Mouse (Mus musculus): ENCODE measurements at regions not wholly inside any gene's neighbourhood (a gene's known extent, or its start where the extent isn't known, plus 50 kb on each side); places are given as distances from the start of the nearest gene placed in this dataset.

DNA sequence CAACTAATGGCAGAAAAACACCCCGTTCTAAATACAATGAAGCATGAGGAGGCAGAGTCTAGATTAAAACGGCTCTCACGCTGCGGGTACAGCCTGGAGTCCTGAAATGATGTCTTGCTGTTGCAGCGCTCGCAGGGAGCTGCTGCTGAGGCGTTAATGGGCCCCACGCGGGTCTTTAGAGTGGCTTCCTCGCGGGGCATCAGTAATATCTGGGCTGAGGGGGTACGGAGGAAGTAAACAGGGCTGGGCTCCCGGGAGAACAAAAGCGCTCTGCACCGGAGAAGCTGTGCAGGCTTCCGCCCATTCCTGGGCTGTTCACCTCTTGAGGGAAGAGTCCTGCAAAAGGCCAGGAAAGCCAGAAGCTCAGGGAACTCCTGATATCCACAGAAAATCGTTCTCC lies 135.4 kb downstream of the Rps29 start:
- H3K9ac ChIP-seq (ENCODE audit: insufficient read depth, low read depth, low read length, poor library complexity, severe bottlenecking): no peak overlapping the region
- peaks cover 0 to 2% of the 10 kb centered on the region in 2 experiments; a peak in 1 of 4 replicates for H3K4me1 ChIP-seq (ENCODE audit: control insufficient read depth in 2 of 2, insufficient read depth in 2 of 2, low read length in 2 of 2, poor library complexity in 1 of 2)
- TF ChIP-seq CHD2 (IDR thresholded peaks at IDR 0.05; ENCODE audit: low read depth, low read length): no peak
- TF ChIP-seq ZNF384 (IDR thresholded peaks at IDR 0.05; ENCODE audit: low read depth, low read length): no peak
- no peak for TF ChIP-seq ZC3H11A (IDR thresholded peaks at IDR 0.05; ENCODE audit: borderline replicate concordance, low read depth, low read length)
- TF ChIP-seq HCFC1 (IDR thresholded peaks at IDR 0.05; ENCODE audit: borderline replicate concordance, insufficient read depth, low read length): no peak
- no peak for TF ChIP-seq MAFK (IDR thresholded peaks at IDR 0.05; ENCODE audit: insufficient read depth, low read depth, low read length)
- no peaks in the 10 kb centered on the region for H3K36me3 ChIP-seq (ENCODE audit: control insufficient read depth, insufficient read depth, low read length, poor library complexity, severe bottlenecking)
- no peak overlapping the region for H3K27ac ChIP-seq (ENCODE audit: insufficient read depth, low read depth, low read length, poor library complexity, severe bottlenecking)
- no peak overlapping the region for H3K4me3 ChIP-seq (ENCODE audit: insufficient read depth in 1 of 2, low read depth in 1 of 2, low read length in 2 of 2, poor library complexity in 1 of 2, severe bottlenecking in 1 of 2)
- in situ Hi-C loops (cut with MboI; ENCODE audit: low sequenced_read_pairs in 2 of 2, unreplicated experiment in 2 of 2): no loop called here
- H3K9me3 ChIP-seq (ENCODE audit: control insufficient read depth, insufficient read depth, low read depth, low read length): no peaks in the 10 kb centered on the region
- DNase-seq (ENCODE audit: low read depth, low spot score): no peak

DNA sequence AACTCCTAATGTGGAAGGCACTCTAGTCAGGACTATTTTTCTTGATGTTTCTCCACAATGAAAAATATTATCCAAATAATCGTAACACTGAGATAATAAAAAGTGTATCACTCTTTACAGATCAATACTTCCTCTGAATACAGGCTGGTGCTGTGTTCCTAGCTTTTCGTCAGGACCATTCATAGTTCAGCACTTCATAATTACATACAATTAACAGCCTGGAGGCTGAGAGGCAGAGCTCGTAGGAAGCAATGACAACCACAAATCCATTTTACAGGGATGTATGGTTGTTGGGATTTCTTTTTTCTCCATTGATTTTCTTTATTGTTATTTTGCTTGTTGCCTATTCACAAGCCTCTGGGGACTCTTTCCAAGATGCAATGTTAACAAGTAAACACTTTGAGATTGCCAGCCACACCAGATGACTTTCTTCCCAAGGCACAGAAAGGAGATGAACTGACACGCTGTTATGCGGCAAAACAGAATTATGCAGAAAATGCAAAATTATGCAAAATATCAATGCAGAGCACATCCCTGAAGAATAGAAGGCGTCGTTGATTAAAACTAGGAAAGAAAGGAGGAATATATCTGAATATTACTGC lies 142.2 kb downstream of the Rps29 start:
- no peak for TF ChIP-seq ZC3H11A (IDR thresholded peaks at IDR 0.05; ENCODE audit: borderline replicate concordance, low read depth, low read length)
- no peak overlapping the region for H3K9ac ChIP-seq (ENCODE audit: insufficient read depth, low read depth, low read length, poor library complexity, severe bottlenecking)
- H3K9me3 ChIP-seq (ENCODE audit: control insufficient read depth, insufficient read depth, low read depth, low read length): no peaks in the 10 kb centered on the region
- H3K27ac ChIP-seq (ENCODE audit: insufficient read depth, low read depth, low read length, poor library complexity, severe bottlenecking): no peak overlapping the region
- no peaks in the 10 kb centered on the region for H3K4me1 ChIP-seq (ENCODE audit: control insufficient read depth in 2 of 2, insufficient read depth in 2 of 2, low read length in 2 of 2, poor library complexity in 1 of 2)
- H3K36me3 ChIP-seq (ENCODE audit: control insufficient read depth, insufficient read depth, low read length, poor library complexity, severe bottlenecking): no peaks in the 10 kb centered on the region
- H3K4me3 ChIP-seq (ENCODE audit: insufficient read depth in 1 of 2, low read depth in 1 of 2, low read length in 2 of 2, poor library complexity in 1 of 2, severe bottlenecking in 1 of 2): no peak overlapping the region
- in situ Hi-C loops (cut with MboI; ENCODE audit: low sequenced_read_pairs in 2 of 2, unreplicated experiment in 2 of 2): no loop called here
- DNase-seq (ENCODE audit: low read depth, low spot score): no peak

DNA sequence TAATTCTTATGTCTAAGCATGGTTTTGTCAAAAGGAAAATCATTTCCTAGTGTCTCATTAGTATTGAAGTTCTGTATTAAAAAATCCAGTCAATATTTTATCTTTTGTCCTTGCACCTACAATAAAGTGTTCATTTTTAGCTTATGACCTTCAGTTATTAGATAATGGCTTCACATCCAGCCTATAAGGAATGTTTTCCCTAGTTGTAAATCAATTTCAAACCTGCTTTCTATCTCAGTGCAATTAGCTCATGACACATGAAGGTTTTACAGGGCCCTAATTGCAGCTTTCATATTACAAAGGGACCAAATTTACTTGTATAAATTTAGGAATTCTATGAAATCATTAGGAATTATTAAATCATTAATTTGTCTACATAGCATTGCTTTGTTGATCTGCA lies 153.8 kb downstream of the Rps29 start:
- no peak overlapping the region for H3K27ac ChIP-seq (ENCODE audit: insufficient read depth, low read depth, low read length, poor library complexity, severe bottlenecking)
- H3K4me1 ChIP-seq (ENCODE audit: control insufficient read depth in 2 of 2, insufficient read depth in 2 of 2, low read length in 2 of 2, poor library complexity in 1 of 2): no peaks in the 10 kb centered on the region
- in situ Hi-C loops (cut with MboI; ENCODE audit: low sequenced_read_pairs in 2 of 2, unreplicated experiment in 2 of 2): no loop called here
- no peak overlapping the region for H3K9ac ChIP-seq (ENCODE audit: insufficient read depth, low read depth, low read length, poor library complexity, severe bottlenecking)
- TF ChIP-seq HCFC1 (IDR thresholded peaks at IDR 0.05; ENCODE audit: borderline replicate concordance, insufficient read depth, low read length) (no peak), CHD2 (IDR thresholded peaks at IDR 0.05; ENCODE audit: low read depth, low read length) (no peak), ZC3H11A (IDR thresholded peaks at IDR 0.05; ENCODE audit: borderline replicate concordance, low read depth, low read length) (no peak), ZNF384 (IDR thresholded peaks at IDR 0.05; ENCODE audit: low read depth, low read length) (no peak), MAFK (IDR thresholded peaks at IDR 0.05; ENCODE audit: insufficient read depth, low read depth, low read length) (no peak)
- H3K4me3 ChIP-seq (ENCODE audit: insufficient read depth in 1 of 2, low read depth in 1 of 2, low read length in 2 of 2, poor library complexity in 1 of 2, severe bottlenecking in 1 of 2): no peak overlapping the region
- no peaks in the 10 kb centered on the region for H3K36me3 ChIP-seq (ENCODE audit: control insufficient read depth, insufficient read depth, low read length, poor library complexity, severe bottlenecking)
- H3K9me3 ChIP-seq (ENCODE audit: control insufficient read depth, insufficient read depth, low read depth, low read length): no peaks in the 10 kb centered on the region
- no peak for DNase-seq (ENCODE audit: low read depth, low spot score)

DNA sequence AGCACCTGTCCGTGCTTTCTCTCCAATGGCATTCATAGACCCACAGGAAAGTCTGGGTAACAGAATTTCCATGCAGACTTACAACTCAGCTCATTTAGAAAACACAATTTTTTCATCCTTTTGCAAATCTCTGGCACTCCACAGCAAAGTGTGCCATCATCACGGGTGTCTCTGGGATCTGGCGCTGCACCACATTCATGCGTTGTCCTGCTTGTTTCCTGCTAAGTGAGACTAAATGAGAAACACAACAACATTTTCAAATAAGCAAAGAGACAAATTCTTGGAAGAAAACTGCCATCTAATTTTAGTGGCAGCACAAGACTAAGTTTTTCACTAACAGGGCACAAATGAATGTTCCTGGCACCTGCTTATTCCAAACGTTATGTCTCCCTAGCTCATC lies 156.9 kb downstream of the Rps29 start:
- no peak overlapping the region for H3K4me3 ChIP-seq (ENCODE audit: insufficient read depth in 1 of 2, low read depth in 1 of 2, low read length in 2 of 2, poor library complexity in 1 of 2, severe bottlenecking in 1 of 2)
- no peak overlapping the region for H3K27ac ChIP-seq (ENCODE audit: insufficient read depth, low read depth, low read length, poor library complexity, severe bottlenecking)
- no peaks in the 10 kb centered on the region for H3K9me3 ChIP-seq (ENCODE audit: control insufficient read depth, insufficient read depth, low read depth, low read length)
- TF ChIP-seq CHD2 (IDR thresholded peaks at IDR 0.05; ENCODE audit: low read depth, low read length) (no peak), ZC3H11A (IDR thresholded peaks at IDR 0.05; ENCODE audit: borderline replicate concordance, low read depth, low read length) (no peak), HCFC1 (IDR thresholded peaks at IDR 0.05; ENCODE audit: borderline replicate concordance, insufficient read depth, low read length) (no peak), ZNF384 (IDR thresholded peaks at IDR 0.05; ENCODE audit: low read depth, low read length) (no peak), MAFK (IDR thresholded peaks at IDR 0.05; ENCODE audit: insufficient read depth, low read depth, low read length) (no peak)
- no peak for DNase-seq (ENCODE audit: low read depth, low spot score)
- no peaks in the 10 kb centered on the region for H3K4me1 ChIP-seq (ENCODE audit: control insufficient read depth in 2 of 2, insufficient read depth in 2 of 2, low read length in 2 of 2, poor library complexity in 1 of 2)
- in situ Hi-C loops (cut with MboI; ENCODE audit: low sequenced_read_pairs in 2 of 2, unreplicated experiment in 2 of 2): no loop called here
- no peaks in the 10 kb centered on the region for H3K36me3 ChIP-seq (ENCODE audit: control insufficient read depth, insufficient read depth, low read length, poor library complexity, severe bottlenecking)
- H3K9ac ChIP-seq (ENCODE audit: insufficient read depth, low read depth, low read length, poor library complexity, severe bottlenecking): no peak overlapping the region

DNA sequence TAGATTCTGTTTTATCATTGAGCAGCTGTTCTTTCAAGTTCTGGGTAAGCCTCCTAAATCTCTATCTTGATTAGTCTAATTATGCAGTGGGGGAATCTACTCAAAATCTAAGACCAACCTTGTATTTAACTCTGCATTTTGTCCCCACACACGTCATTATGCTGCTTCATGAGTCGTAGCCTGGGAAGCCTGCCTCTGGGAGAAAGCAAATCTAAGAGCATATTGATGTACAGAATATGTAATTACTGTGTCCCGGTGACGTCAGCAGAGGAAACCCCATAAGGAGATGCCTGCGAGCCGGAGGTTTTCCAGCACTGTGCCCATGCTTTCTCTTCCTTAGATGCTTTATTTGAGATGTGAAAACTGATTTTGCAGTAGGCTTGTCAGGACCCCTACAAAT lies 161.7 kb downstream of the Rps29 start:
- no peak overlapping the region for H3K9ac ChIP-seq (ENCODE audit: insufficient read depth, low read depth, low read length, poor library complexity, severe bottlenecking)
- DNase-seq (ENCODE audit: low read depth, low spot score): no peak
- H3K36me3 ChIP-seq (ENCODE audit: control insufficient read depth, insufficient read depth, low read length, poor library complexity, severe bottlenecking): no peaks in the 10 kb centered on the region
- H3K4me3 ChIP-seq (ENCODE audit: insufficient read depth in 1 of 2, low read depth in 1 of 2, low read length in 2 of 2, poor library complexity in 1 of 2, severe bottlenecking in 1 of 2): no peak overlapping the region
- in situ Hi-C loops (cut with MboI; ENCODE audit: low sequenced_read_pairs in 2 of 2, unreplicated experiment in 2 of 2): no loop called here
- H3K27ac ChIP-seq (ENCODE audit: insufficient read depth, low read depth, low read length, poor library complexity, severe bottlenecking): no peak overlapping the region
- TF ChIP-seq MAFK (IDR thresholded peaks at IDR 0.05; ENCODE audit: insufficient read depth, low read depth, low read length) (no peak), ZNF384 (IDR thresholded peaks at IDR 0.05; ENCODE audit: low read depth, low read length) (no peak), ZC3H11A (IDR thresholded peaks at IDR 0.05; ENCODE audit: borderline replicate concordance, low read depth, low read length) (no peak), HCFC1 (IDR thresholded peaks at IDR 0.05; ENCODE audit: borderline replicate concordance, insufficient read depth, low read length) (no peak), CHD2 (IDR thresholded peaks at IDR 0.05; ENCODE audit: low read depth, low read length) (no peak)
- H3K4me1 ChIP-seq (ENCODE audit: control insufficient read depth in 2 of 2, insufficient read depth in 2 of 2, low read length in 2 of 2, poor library complexity in 1 of 2): no peaks in the 10 kb centered on the region
- no peaks in the 10 kb centered on the region for H3K9me3 ChIP-seq (ENCODE audit: control insufficient read depth, insufficient read depth, low read depth, low read length)
